Mouse (Mus musculus) CH12.LX (cell line): ENCODE results near the gene 1600014C23Rik. TPM values are rescaled to one million over a fixed set of nuclear protein-coding genes. Genes with fewer than 3 reads are reported as not detected.

Experiments used
- DNase-seq: peaks from one replicate; pipeline ENCODE4 v3.0.0-alpha.2; 2013; ENCODE audit errors: extremely low read depth
- H3K27ac ChIP-seq: 2 replicates; pipeline ENCODE4 v1.5.1; 2012; ENCODE audit warnings: low read depth, mild to moderate bottlenecking, control low read depth, moderate library complexity; ENCODE audit not compliant: insufficient read depth
- H3K27me3 ChIP-seq: replicated peaks from 2 replicates; pipeline ENCODE3; 2012; ENCODE audit warnings: inconsistent platforms
- H3K36me3 ChIP-seq, 2 experiments: replicated peaks in 1 of 2; 2 replicates each; pipeline versions ENCODE3 to v1.6.1; 2012; ENCODE audit warnings: inconsistent platforms in 1 of 2, low read length in 1 of 2, mild to moderate bottlenecking in 1 of 2, mixed read lengths in 1 of 2, moderate library complexity in 1 of 2; ENCODE audit not compliant: control insufficient read depth in 1 of 2, insufficient read depth in 1 of 2
- H3K4me1 ChIP-seq, 2 experiments: 2 replicates each; pipeline ENCODE4 v1.6.1; 2012; ENCODE audit warnings: inconsistent platforms in 1 of 2, moderate library complexity in 1 of 2; ENCODE audit not compliant: insufficient read depth in 2 of 2, control insufficient read depth in 1 of 2
- H3K4me2 ChIP-seq: 2 replicates; pipeline ENCODE4 v1.6.1; 2012; ENCODE audit warnings: low read depth, mild to moderate bottlenecking, control low read depth; ENCODE audit not compliant: poor library complexity, insufficient read depth, severe bottlenecking
- H3K4me3 ChIP-seq, 3 experiments: fragments of 150-350 bp in 1 of 3; sonication (generic) in 1 of 3; replicated peaks in 1 of 3; 2 replicates each; pipeline versions ENCODE3 to v1.5.1; 2011 to 2012; ENCODE audit warnings: low read depth in 2 of 3, low read length in 2 of 3, mild to moderate bottlenecking in 2 of 3, moderate library complexity in 2 of 3, control low read depth in 1 of 3, improper control_type of control experiment in 1 of 3, inconsistent platforms in 1 of 3, mixed read lengths in 1 of 3; ENCODE audit not compliant: poor library complexity in 1 of 3
- H3K79me2 ChIP-seq: replicated peaks from 2 replicates; pipeline ENCODE4 v1.6.1; 2012; ENCODE audit warnings: mild to moderate bottlenecking, moderate library complexity; ENCODE audit not compliant: control insufficient read depth, poor library complexity, insufficient read depth, severe bottlenecking; ENCODE audit errors: extremely low read depth
- H3K9ac ChIP-seq: 2 replicates; pipeline ENCODE4 v1.6.1; 2012; ENCODE audit warnings: low read depth, mild to moderate bottlenecking, control low read depth, moderate library complexity; ENCODE audit not compliant: insufficient read depth
- H3K9me3 ChIP-seq: replicated peaks from 2 replicates; pipeline ENCODE3; 2012; ENCODE audit warnings: low read length, inconsistent platforms, mixed read lengths
- BHLHE40 ChIP-seq: IDR thresholded peaks from 2 replicates; pipeline ENCODE4 v1.6.1; 2011; ENCODE audit warnings: mild to moderate bottlenecking, low read depth, low read length, improper control_type of control experiment
- CTCF ChIP-seq, 2 experiments: IDR thresholded peaks in 1 of 2; conservative IDR thresholded peaks in 1 of 2; 2 replicates each; pipeline ENCODE4 v1.5.1; 2011 to 2012; ENCODE audit warnings: low read depth in 2 of 2, low read length in 2 of 2, improper control_type of control experiment in 1 of 2, inconsistent platforms in 1 of 2, mild to moderate bottlenecking in 1 of 2, moderate library complexity in 1 of 2
- E2F4 ChIP-seq: IDR thresholded peaks from 2 replicates; pipeline ENCODE4 v1.6.1; 2011; ENCODE audit warnings: low read depth, low read length, improper control_type of control experiment; ENCODE audit not compliant: insufficient replicate concordance
- ELF1 ChIP-seq: IDR thresholded peaks from 2 replicates; pipeline ENCODE4 v1.6.1; 2014; ENCODE audit warnings: low read depth, mild to moderate bottlenecking, inconsistent platforms, low read length, improper control_type of control experiment
- GABPA ChIP-seq: IDR thresholded peaks from 2 replicates; pipeline ENCODE4 v1.6.1; 2012; ENCODE audit warnings: low read depth, low read length, improper control_type of control experiment, inconsistent platforms; ENCODE audit not compliant: insufficient replicate concordance
- HCFC1 ChIP-seq: IDR thresholded peaks from 2 replicates; pipeline ENCODE4 v1.6.1; 2012; ENCODE audit warnings: low read depth, mild to moderate bottlenecking, inconsistent platforms, low read length, improper control_type of control experiment
- IRF4 ChIP-seq: IDR thresholded peaks from 2 replicates; pipeline ENCODE4 v1.6.1; 2014; ENCODE audit warnings: low read depth, mild to moderate bottlenecking, inconsistent platforms, low read length, improper control_type of control experiment
- JUND ChIP-seq: conservative IDR thresholded peaks from 2 replicates; pipeline ENCODE4 v1.6.1; 2011; ENCODE audit warnings: low read depth, low read length, improper control_type of control experiment
- KAT2A ChIP-seq: IDR thresholded peaks from 2 replicates; pipeline ENCODE4 v1.6.1; 2012; ENCODE audit warnings: low read length, improper control_type of control experiment, inconsistent platforms; ENCODE audit not compliant: insufficient replicate concordance
- MAX ChIP-seq: IDR thresholded peaks from 2 replicates; pipeline ENCODE4 v1.6.1; 2011; ENCODE audit warnings: low read length, improper control_type of control experiment
- POLR2A ChIP-seq: IDR thresholded peaks from 2 replicates; pipeline ENCODE4 v1.6.1; 2011; ENCODE audit warnings: low read depth, mild to moderate bottlenecking, improper control_type of control experiment, low read length
- POLR2AphosphoS2 ChIP-seq: IDR thresholded peaks from 2 replicates; pipeline ENCODE4 v1.6.1; 2011; ENCODE audit warnings: low read depth, low read length, improper control_type of control experiment
- RAD21 ChIP-seq: IDR thresholded peaks from 2 replicates; pipeline ENCODE4 v1.6.1; 2011; ENCODE audit warnings: low read depth, mild to moderate bottlenecking, low read length, improper control_type of control experiment, moderate library complexity
- SMC3 ChIP-seq: IDR thresholded peaks from 2 replicates; pipeline ENCODE4 v1.6.1; 2011; ENCODE audit warnings: low read depth, low read length, improper control_type of control experiment
- USF1 ChIP-seq: IDR thresholded peaks from 2 replicates; pipeline ENCODE4 v1.6.1; 2014; ENCODE audit warnings: low read depth, mild to moderate bottlenecking, inconsistent platforms, low read length, improper control_type of control experiment
- ZKSCAN1 ChIP-seq: IDR thresholded peaks from 2 replicates; pipeline ENCODE4 v1.6.1; 2012; ENCODE audit warnings: low read depth, inconsistent platforms, low read length, improper control_type of control experiment, borderline replicate concordance
- ZMIZ1 ChIP-seq: IDR thresholded peaks from 2 replicates; pipeline ENCODE4 v1.6.1; 2012; ENCODE audit warnings: low read depth, mild to moderate bottlenecking, inconsistent platforms, low read length, improper control_type of control experiment
- ZNF384 ChIP-seq: IDR thresholded peaks from 2 replicates; pipeline ENCODE4 v1.6.1; 2012; ENCODE audit warnings: low read depth, low read length, improper control_type of control experiment, inconsistent platforms
- dilution Hi-C: fragments of 300-500 bp; cut with MboI; formaldehyde crosslinking; loops from 2 replicates; pipeline ENCODE4 v1.14.3; 2020; ENCODE audit warnings: low sequenced_read_pairs; ENCODE audit not compliant: extremely low pct_unique_long_range_greater_than_20kb, extremely low pct_ligation_motif_present
- in situ Hi-C: fragments of 300-500 bp; cut with MboI; formaldehyde crosslinking; loops from 3 replicates; pipeline ENCODE4 v1.14.3; 2019; ENCODE audit warnings: low sequenced_read_pairs, low pct_ligation_motif_present, low pct_unique_long_range_greater_than_20kb, mixed read lengths
- polyA plus RNA-seq: library from polyadenylated mRNA; unstranded; fragments of >175 nt; gene quantifications from 2 replicates; pipeline ENCODE4 v1.2.1, GENCODE M21; 2012; ENCODE audit warnings: low read depth; ENCODE audit not compliant: insufficient read length
- total RNA-seq, 2 experiments: library from RNA; depleted of rRNA; stranded (reverse); fragments of 300-350 nt in 1 of 2; fragments of >200 nt in 1 of 2; gene quantifications; 2 replicates each; pipeline ENCODE4 v1.2.3; 2012 to 2014

Gene 1600014C23Rik
- total and polyA plus RNA-seq, 3 experiments, result 0.38 TPM; not detected in 2

DNA sequence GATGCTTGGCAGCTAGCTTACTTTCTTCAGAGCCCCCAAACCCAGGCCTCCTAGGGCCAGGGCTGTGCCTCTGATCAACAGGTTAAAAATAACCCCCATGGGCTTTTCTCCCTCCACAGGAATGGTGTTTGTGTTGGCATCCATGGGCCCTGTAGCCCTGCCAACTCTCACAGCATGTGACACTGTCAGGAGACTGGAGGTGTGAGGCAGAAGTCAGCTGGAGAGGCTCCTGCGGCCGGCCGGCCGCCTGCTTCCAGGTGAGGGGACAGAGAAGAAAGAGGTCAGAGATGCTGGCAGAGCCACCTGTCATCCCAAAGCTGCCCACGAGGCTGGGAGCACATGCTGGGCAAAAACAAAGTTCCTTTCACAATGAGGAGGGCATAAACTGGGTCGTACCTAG, 15.5 kb upstream of the 1600014C23Rik start:
- Histone ChIP-seq H3K9ac (no peak overlapping the region), H3K9me3 (peaks cover 10% of the 10 kb centered on the region), H3K27ac (no peak overlapping the region), H3K27me3 (peaks cover 78% of the 10 kb centered on the region), H3K4me1 (peaks cover 24 to 26% of the 10 kb centered on the region in 2 experiments), H3K79me2 (no peaks in the 10 kb centered on the region), H3K4me2 (no peak overlapping the region), H3K36me3 (no peaks in the 10 kb centered on the region), H3K4me3 (no peak overlapping the region)
- no peak for TF ChIP-seq ZNF384
- TF ChIP-seq ZMIZ1, result no peak
- no peak for TF ChIP-seq MAX
- dilution Hi-C loops, result no loop called here
- no peak for DNase-seq
- in situ Hi-C loops, result no loop called here

DNA sequence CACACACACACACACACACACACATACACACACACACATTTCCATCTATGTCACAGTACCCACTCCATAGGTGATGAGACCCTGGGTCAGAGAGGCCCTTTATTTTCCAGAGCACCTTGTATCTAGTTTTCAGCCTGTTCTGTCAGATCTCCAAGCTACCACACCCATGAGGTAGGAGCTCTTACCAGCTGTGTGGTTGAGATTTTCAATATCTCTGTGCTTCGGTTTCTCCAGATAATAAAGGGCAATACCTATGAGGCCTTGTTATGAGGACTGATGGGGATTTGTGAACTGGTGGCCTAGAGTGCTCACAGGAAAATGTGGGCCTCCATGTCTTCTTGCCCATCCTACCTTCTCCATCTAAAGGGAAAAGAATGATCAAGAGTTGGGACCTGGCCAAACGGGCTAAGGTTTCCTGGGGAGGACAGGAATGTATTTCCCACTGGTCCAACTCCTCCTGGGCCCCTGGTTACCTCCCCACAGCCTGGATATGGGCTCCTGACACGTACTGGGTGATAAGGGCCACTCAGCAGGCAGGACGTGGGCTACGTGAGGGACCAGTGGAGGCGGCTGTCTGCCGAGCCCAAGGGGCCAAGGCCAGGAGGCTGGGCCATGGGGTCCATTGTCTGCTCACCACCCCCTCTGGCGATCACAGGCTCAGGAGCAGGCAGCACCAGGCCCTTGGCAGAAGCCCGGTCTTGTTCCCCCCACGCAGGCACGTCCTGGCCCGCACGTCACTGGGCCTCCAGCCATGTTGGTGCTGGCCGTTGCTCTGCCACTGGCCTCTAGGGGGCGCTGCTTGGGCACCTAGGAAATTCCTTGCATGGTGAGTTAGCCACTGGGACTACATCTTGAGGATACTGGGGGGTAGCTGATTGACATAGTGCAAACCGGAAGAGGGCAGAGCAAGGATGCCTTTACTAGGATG, 14.5 kb upstream of the 1600014C23Rik start:
- peaks cover 20 to 23% of the 10 kb centered on the region in 2 experiments for H3K4me1 ChIP-seq

DNA sequence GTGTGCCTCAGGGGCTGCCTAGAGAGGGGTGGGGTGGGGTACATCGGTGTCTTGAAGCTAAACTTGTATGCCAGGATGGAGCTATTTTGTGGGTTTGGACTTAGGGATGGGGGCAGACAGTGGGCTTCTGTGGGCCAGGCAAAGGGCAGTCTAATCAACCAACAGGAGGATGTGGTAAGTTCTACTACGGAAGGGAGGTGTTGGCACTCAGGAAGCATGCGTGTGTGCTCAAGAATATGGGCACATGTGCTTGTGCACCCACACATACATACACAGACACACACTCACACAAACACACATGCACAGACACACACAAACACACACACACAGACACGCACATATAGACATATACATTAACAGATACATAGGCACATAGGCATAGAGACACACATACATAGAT, 13.6 kb upstream of the 1600014C23Rik start:
- dilution Hi-C loops (no loop called here), in situ Hi-C loops (no loop called here)
- Histone ChIP-seq H3K27ac (no peak overlapping the region), H3K9me3 (peaks cover 10% of the 10 kb centered on the region), H3K9ac (no peak overlapping the region), H3K4me1 (peaks cover 12 to 15% of the 10 kb centered on the region in 2 experiments), H3K36me3 (no peaks in the 10 kb centered on the region), H3K4me3 (no peak overlapping the region), H3K27me3 (peaks cover 79% of the 10 kb centered on the region), H3K4me2 (no peak overlapping the region), H3K79me2 (no peaks in the 10 kb centered on the region)
- no peak for TF ChIP-seq JUND
- TF ChIP-seq ZKSCAN1, result no peak
- TF ChIP-seq IRF4, result no peak
- no peak for TF ChIP-seq POLR2AphosphoS2
- no peak for TF ChIP-seq HCFC1
- no peak for TF ChIP-seq KAT2A
- no peak for TF ChIP-seq ELF1
- no peak for TF ChIP-seq GABPA
- TF ChIP-seq BHLHE40, result no peak
- no peak for TF ChIP-seq MAX
- no peak for TF ChIP-seq POLR2A
- TF ChIP-seq SMC3, result no peak
- no peak for TF ChIP-seq USF1
- no peak for TF ChIP-seq E2F4
- no peak for DNase-seq

More for the DNA sequence above, 14.5 kb upstream of the 1600014C23Rik start:
- no peak overlapping the region for H3K4me3 ChIP-seq
- no peak overlapping the region for H3K27ac ChIP-seq
- H3K9ac ChIP-seq, result no peak overlapping the region
- in situ Hi-C loops, result no loop called here
- TF ChIP-seq POLR2AphosphoS2, result no peak
- TF ChIP-seq CTCF (conservative IDR thresholded peaks at IDR 0.05 in 1 of 2, IDR thresholded peaks at IDR 0.05 in 1 of 2; ENCODE audit: low read depth in 2 of 2, low read length in 2 of 2), result peak in 1 of 2 experiments; percentile 59; a peak in 2 of 4 replicates
- TF ChIP-seq RAD21, result peak; percentile 18
- no peak for TF ChIP-seq ELF1
- H3K4me2 ChIP-seq, result no peak overlapping the region
- peaks cover 10% of the 10 kb centered on the region for H3K9me3 ChIP-seq
- H3K79me2 ChIP-seq, result no peaks in the 10 kb centered on the region
- DNase-seq, result no peak
- H3K27me3 ChIP-seq, result peaks cover 79% of the 10 kb centered on the region
- dilution Hi-C loops, result no loop called here
- H3K36me3 ChIP-seq, result no peaks in the 10 kb centered on the region
